Mouse (Mus musculus) limb, embryonic 14.5 days (tissue): Measurements from ENCODE around the gene Pparg. TPM values are rescaled to one million over a fixed set of nuclear protein-coding genes. Genes with fewer than 3 reads are reported as not detected.

ENCODE experiments used
- ATAC-seq: fragments of 200-750 bp; cut with Nextera tagmentation; 2 replicates; pipeline ENCODE4 v1.8.0; 2017; ENCODE audit warnings: low read depth, moderate number of reproducible peaks, moderate TSS enrichment; ENCODE audit not compliant: low FRiP score
- DNase-seq: peaks from one replicate; pipeline ENCODE4 v3.0.0-alpha.2; 2015; ENCODE audit warnings: low spot score
- H3K27ac ChIP-seq: fragments of 300-500 bp; sonication (generic); replicated peaks from 2 replicates; pipeline ENCODE4 v1.5.1; 2014; ENCODE audit warnings: low read depth, mild to moderate bottlenecking, low read length, moderate library complexity, mixed read lengths
- H3K27me3 ChIP-seq: fragments of 300-500 bp; sonication (generic); 2 replicates; pipeline ENCODE4 v1.6.1; 2014; ENCODE audit warnings: low read length, mixed read lengths; ENCODE audit not compliant: control insufficient read depth, insufficient read depth
- H3K36me3 ChIP-seq: fragments of 300-500 bp; sonication (generic); 2 replicates; pipeline ENCODE4 v1.6.1; 2014; ENCODE audit warnings: mild to moderate bottlenecking, low read length, moderate library complexity, mixed read lengths; ENCODE audit not compliant: control insufficient read depth, insufficient read depth
- H3K4me1 ChIP-seq: fragments of 300-500 bp; sonication (generic); 2 replicates; pipeline ENCODE4 v1.6.1; 2014; ENCODE audit warnings: antibody characterized with exemption, low read length, mixed read lengths; ENCODE audit not compliant: control insufficient read depth, insufficient read depth
- H3K4me2 ChIP-seq: fragments of 300-500 bp; sonication (generic); replicated peaks from 2 replicates; pipeline ENCODE4 v1.6.1; 2014; ENCODE audit warnings: low read depth, mild to moderate bottlenecking, low read length, moderate library complexity; ENCODE audit not compliant: severe bottlenecking
- H3K4me3 ChIP-seq: fragments of 300-500 bp; sonication (generic); replicated peaks from 2 replicates; pipeline ENCODE4 v1.5.1; 2014; ENCODE audit warnings: low read length
- H3K9ac ChIP-seq: fragments of 300-500 bp; sonication (generic); 2 replicates; pipeline ENCODE4 v1.6.1; 2014; ENCODE audit warnings: mild to moderate bottlenecking, low read depth, low read length, moderate library complexity; ENCODE audit not compliant: severe bottlenecking
- H3K9me3 ChIP-seq: fragments of 300-500 bp; sonication (generic); 2 replicates; pipeline ENCODE4 v1.6.1; 2016; ENCODE audit warnings: low read length; ENCODE audit not compliant: control insufficient read depth
- POLR2A ChIP-seq: fragments of 200-500 bp; IDR thresholded peaks from 2 replicates; pipeline ENCODE4 v1.8.0; 2012; ENCODE audit warnings: inconsistent platforms, mild to moderate bottlenecking, moderate library complexity, borderline replicate concordance; ENCODE audit not compliant: insufficient read depth, insufficient read length; ENCODE audit errors: extremely low read depth
- WGBS: fragments of 180-500 bp; shearing (Covaris S2); extraction: QIAGEN DNeasy Blood & Tissue Kit; methylation state at CpG from one replicate; pipeline ENCODE4 v1.1.7; 2014; 5-methylcytosine and 5-hydroxymethylcytosine counted together
- polyA plus RNA-seq, 2 experiments: library from polyadenylated mRNA; depleted of rRNA in 1 of 2; stranded (reverse) in 1 of 2; unstranded in 1 of 2; fragments of >200 nt; fragmentation: Nextera tagmentation in 1 of 2; extraction: Ambion mirVana in 1 of 2; gene quantifications; 2 replicates each; pipeline versions ENCODE4 v1.2.1 to v1.2.3; 2012 to 2014

Pparg gene
- polyA plus RNA-seq, 2 experiments = 2.1 to 2.3 TPM

GRCm38 (mm10) chr6:115469666-115470581 is 109.2 kb downstream of the Pparg start:
- no peak for TF ChIP-seq POLR2A
- DNase-seq (no peak), ATAC-seq (no peak)
- Histone ChIP-seq H3K27me3 (no peaks in the 10 kb centered on the region), H3K4me3 (no peak overlapping the region), H3K4me2 (no peak overlapping the region), H3K36me3 (no peaks in the 10 kb centered on the region), H3K4me1 (no peaks in the 10 kb centered on the region), H3K27ac (no peak overlapping the region), H3K9me3 (no peaks in the 10 kb centered on the region), H3K9ac (no peak overlapping the region)
- WGBS = 61% methylated on average over 3 of the region's 3 CpGs

- ATAC-seq (no peak), DNase-seq (peak; percentile 33)
- Histone ChIP-seq H3K27ac (no peak overlapping the region), H3K9ac (no peak overlapping the region), H3K4me1 (no peaks in the 10 kb centered on the region), H3K36me3 (no peaks in the 10 kb centered on the region), H3K27me3 (no peaks in the 10 kb centered on the region), H3K4me2 (no peak overlapping the region), H3K9me3 (no peaks in the 10 kb centered on the region), H3K4me3 (no peak overlapping the region)
- TF ChIP-seq POLR2A = no peak
These were observed 111.2 kb downstream of the Pparg start for GRCm38 (mm10) chr6:115471956-115472355.

- Histone ChIP-seq H3K9me3 (no peaks in the 10 kb centered on the region), H3K4me3 (no peak overlapping the region), H3K36me3 (no peaks in the 10 kb centered on the region), H3K4me1 (0 out of 2 replicates have a peak, but pooled peaks cover 7% of the 10 kb centered on the region), H3K4me2 (no peak overlapping the region), H3K9ac (no peak overlapping the region), H3K27me3 (no peaks in the 10 kb centered on the region), H3K27ac (no peak overlapping the region)
- peak; percentile 4 for DNase-seq
- TF ChIP-seq POLR2A = no peak
- no peak for ATAC-seq
- 61% methylated on average over 7 of the region's 7 CpGs for WGBS
These were observed 116.4 kb downstream of the Pparg start for GRCm38 (mm10) chr6:115477081-115477695.

- H3K27ac ChIP-seq = no peak overlapping the region
- ATAC-seq (no peak), DNase-seq (no peak)
- no peaks in the 10 kb centered on the region for H3K36me3 ChIP-seq
- H3K4me2 ChIP-seq = no peak overlapping the region
- H3K9ac ChIP-seq = no peak overlapping the region
- H3K9me3 ChIP-seq = no peaks in the 10 kb centered on the region
- H3K4me1 ChIP-seq = 0 out of 2 replicates have a peak, but pooled peaks cover 7% of the 10 kb centered on the region
- no peak for TF ChIP-seq POLR2A
- no peaks in the 10 kb centered on the region for H3K27me3 ChIP-seq
- no peak overlapping the region for H3K4me3 ChIP-seq
These were observed 119.2 kb downstream of the Pparg start for GRCm38 (mm10) chr6:115479963-115480321.

- Histone ChIP-seq H3K9me3 (no peaks in the 10 kb centered on the region), H3K4me3 (no peak overlapping the region), H3K4me2 (no peak overlapping the region), H3K27ac (no peak overlapping the region), H3K36me3 (no peaks in the 10 kb centered on the region), H3K4me1 (0 out of 2 replicates have a peak, but pooled peaks cover 7% of the 10 kb centered on the region), H3K27me3 (no peaks in the 10 kb centered on the region), H3K9ac (no peak overlapping the region)
- 61% methylated on average over 5 of the region's 5 CpGs for WGBS
- TF ChIP-seq POLR2A = no peak
- DNase-seq = peak; percentile 49
- no peak for ATAC-seq
These were observed 119.7 kb downstream of the Pparg start for GRCm38 (mm10) chr6:115480322-115481017.
